Mouse (Mus musculus): ENCODE data around the gene Ssbp4.

The Ssbp4 gene

DNA sequence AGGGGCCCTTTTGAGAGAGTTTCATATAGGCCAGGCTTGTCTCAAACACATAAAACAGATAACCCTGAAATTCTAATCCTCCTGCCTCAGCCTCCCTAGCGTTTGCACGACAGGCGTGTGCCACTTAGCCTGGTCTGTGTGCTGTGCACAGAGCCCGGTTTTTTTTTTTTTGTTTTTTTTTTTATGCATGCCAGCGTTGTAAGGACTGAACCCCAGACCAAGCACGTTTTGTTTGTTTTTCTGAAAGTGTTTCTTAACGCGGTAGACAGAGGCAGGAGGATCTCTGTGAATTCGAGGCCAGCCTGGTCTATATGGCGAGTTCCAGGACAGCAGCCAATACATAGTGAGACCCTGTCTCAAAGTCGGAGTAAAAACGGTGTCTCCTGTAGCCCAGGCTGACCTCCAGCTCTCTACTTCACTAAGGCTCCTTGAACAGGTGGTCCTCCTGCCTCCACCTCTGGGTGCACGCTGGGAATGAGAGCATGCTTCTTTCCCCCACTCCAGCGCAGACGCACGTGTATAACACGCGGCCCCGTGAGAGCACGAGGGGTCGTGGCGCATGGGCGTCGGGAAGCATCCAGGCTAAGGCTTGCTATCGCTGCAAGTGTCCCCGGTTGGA is at the start of gene Ssbp4:
Gene Ssbp4, minus strand, starts transcription at position 124 of the 619 bp plus-strand sequence.
- DNase-seq (ENCODE audit: low spot score in 2 of 2) = no peak

DNA sequence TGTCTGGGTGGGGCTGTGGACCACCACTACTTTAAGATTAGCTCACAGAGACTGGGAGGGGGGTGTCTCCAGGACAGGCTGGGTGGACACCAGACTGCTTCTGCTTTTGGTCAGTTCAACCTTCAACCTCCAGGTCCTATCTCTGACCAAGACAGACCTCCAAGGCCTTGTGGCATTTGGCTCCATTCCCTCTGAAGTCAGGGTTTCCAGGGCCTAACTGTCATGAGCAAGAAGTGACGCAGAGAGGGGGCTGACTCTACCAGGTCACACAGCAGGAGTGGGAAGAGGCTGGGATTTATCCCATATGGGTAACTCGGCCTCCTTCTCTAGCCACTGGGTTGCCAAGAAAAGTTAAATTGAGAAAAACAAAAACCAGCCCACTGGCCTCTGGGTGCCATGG is 49.1 kb upstream of the Ssbp4 start:
- no peak for DNase-seq (ENCODE audit: low spot score in 2 of 2)

- DNase-seq (ENCODE audit: low spot score in 2 of 2) = no peak
Measured at GRCm38 (mm10) chr8:70657214-70657613, 48.5 kb upstream of the Ssbp4 start.

DNA sequence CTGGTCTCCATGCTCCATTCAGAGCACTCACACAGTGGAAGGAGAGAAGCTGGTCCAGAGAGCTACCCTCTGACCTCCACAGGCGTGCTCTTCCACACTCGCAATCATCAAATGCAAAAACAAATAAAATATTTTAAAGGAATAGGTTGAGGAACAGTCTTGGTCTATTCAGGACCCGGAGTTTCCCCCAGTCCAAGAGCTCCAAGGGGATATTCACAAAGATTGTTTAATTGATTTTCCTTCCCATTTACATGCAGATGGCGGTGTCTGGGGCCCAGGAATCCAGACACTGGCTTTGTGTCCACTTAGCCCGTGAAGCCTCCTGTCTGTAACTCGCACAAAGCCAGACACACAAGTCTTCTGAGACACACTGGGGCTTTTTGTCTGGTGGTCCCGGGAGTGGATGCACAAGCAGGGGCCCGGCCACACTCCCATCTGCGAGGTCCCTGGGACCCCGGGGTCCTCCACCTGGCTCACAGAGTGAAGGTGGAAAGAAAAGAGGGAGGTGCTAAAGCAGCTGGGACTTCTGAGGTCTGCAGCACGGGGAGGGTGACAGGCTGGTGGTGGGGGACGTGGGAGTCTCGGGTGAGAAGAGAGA is 47.6 kb upstream of the Ssbp4 start:
- DNase-seq (ENCODE audit: low spot score in 2 of 2) = peak in 1 of 2 experiments; percentile 57

GRCm38 (mm10) chr8:70655469-70655868 is 46.8 kb upstream of the Ssbp4 start:
- DNase-seq (ENCODE audit: low spot score in 2 of 2) = no peak

GRCm38 (mm10) chr8:70654121-70654520 is 45.4 kb upstream of the Ssbp4 start:
- DNase-seq (ENCODE audit: low spot score in 2 of 2) = no peak

- DNase-seq (ENCODE audit: low spot score in 2 of 2) = no peak
Measured at GRCm38 (mm10) chr8:70653226-70653625, 44.6 kb upstream of the Ssbp4 start.

- DNase-seq (ENCODE audit: low spot score in 2 of 2) = no peak
Measured at GRCm38 (mm10) chr8:70650351-70650750, 41.7 kb upstream of the Ssbp4 start.

- DNase-seq (ENCODE audit: low spot score in 2 of 2) = peak; percentile 78 to 79
Measured at GRCm38 (mm10) chr8:70649324-70649723, 40.7 kb upstream of the Ssbp4 start.

- no peak for DNase-seq (ENCODE audit: low spot score in 2 of 2)
Measured at GRCm38 (mm10) chr8:70648921-70649320, 40.2 kb upstream of the Ssbp4 start.

DNA sequence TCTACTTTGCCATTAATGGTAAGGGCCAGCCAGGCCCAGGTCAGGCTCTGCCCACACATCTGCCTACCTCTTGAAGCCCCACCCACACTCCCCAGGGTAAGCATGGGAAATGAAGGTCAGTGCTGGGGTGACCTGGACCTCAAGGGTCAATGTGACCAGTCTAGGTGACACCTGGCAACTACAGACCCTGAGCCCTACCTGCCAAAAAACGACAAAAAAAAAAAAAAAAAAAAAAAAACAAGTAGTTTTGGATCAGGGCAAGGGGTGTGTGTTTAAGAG is 39.4 kb upstream of the Ssbp4 start:
- no peak for DNase-seq (ENCODE audit: low spot score in 2 of 2)

GRCm38 (mm10) chr8:70647343-70648163 is 38.9 kb upstream of the Ssbp4 start:
- no peak for DNase-seq (ENCODE audit: low spot score in 2 of 2)

DNA sequence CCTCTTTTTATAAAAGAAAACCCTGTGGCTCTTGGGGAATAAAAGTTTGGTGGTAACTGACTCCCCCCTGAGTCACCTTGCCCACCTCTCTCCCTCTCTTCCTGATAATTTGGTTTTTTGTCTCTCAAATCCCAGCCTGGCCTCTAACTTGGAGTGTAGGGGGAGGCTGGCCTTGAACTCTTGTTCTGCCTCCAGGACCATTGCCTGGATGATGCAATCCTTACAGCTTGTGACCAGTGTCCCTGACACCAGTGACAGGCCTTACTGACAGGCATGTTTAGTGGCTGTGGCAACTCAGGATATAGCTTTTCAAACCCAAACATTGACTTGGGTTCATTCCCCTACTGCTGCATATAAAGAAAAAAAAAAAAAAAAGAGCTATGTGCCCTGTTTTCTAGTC is 38.1 kb upstream of the Ssbp4 start:
- no peak for DNase-seq (ENCODE audit: low spot score in 2 of 2)

GRCm38 (mm10) chr8:70646369-70646768 is 37.7 kb upstream of the Ssbp4 start:
- DNase-seq (ENCODE audit: low spot score in 2 of 2) = no peak

- DNase-seq (ENCODE audit: low spot score in 2 of 2) = no peak
Measured at GRCm38 (mm10) chr8:70645501-70646224, 37.0 kb upstream of the Ssbp4 start.

DNA sequence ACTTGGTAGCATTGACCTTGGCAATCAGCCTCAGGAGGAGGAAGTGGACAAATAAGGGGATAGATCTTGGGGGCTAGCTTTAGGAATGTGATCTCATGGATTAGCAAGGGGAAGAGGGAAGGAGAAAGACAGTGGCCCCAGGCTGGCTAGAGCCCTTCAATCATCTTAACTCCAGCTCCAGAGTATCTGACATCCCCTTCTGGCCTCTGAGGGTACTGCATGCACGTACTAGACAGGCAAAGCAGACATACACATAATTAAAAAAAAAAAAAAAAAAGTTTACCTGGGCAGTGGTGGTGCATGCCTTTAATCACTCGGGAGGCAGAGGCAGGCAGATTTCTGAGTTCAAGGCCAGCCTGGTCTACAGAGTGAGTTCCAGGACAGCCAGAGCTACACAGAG is 35.4 kb upstream of the Ssbp4 start:
- no peak for DNase-seq (ENCODE audit: low spot score in 2 of 2)

DNA sequence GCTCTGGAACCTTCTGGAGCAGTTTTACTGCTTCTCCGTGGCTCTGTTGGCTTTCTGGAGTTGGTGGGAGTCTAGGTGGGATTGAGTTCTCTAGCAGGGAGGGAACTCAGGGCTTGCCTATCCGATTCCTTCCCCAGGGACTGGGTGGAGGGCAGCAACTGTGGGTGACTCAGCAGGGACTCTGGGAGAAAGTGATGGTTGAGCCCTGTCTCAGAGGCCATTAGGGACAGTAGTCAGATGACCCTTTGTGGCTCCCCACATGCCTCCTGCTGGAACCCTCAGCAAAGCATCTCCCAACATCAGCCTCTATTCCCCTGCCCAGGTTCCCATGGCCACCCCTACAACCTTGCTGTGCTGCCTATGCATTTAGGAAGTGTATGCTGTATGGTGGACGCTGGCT is 34.3 kb upstream of the Ssbp4 start:
- DNase-seq (ENCODE audit: low spot score in 2 of 2) = no peak

DNA sequence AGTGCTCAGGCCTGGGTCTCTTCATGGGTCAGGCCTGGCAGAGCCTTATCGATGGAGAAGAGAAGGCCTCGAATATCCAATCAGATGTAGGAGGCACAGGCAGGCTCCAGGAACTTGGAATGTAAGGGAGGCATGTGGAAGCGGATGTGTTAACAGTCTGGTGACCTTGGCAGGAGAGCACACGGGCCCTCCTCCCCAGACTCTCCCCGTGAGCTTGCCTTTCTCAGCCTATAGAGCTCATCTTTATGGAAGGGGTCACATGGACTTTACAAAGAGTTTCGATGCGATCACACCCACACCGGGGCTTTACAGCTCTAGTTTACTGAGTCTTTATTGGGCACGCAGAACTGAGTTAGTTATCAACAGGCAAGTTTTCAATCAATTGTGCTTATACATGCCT is 30.1 kb upstream of the Ssbp4 start:
- no peak for DNase-seq (ENCODE audit: low spot score in 2 of 2)

- no peak for DNase-seq (ENCODE audit: low spot score in 2 of 2)
Measured at GRCm38 (mm10) chr8:70636838-70637237, 28.2 kb upstream of the Ssbp4 start.

DNA sequence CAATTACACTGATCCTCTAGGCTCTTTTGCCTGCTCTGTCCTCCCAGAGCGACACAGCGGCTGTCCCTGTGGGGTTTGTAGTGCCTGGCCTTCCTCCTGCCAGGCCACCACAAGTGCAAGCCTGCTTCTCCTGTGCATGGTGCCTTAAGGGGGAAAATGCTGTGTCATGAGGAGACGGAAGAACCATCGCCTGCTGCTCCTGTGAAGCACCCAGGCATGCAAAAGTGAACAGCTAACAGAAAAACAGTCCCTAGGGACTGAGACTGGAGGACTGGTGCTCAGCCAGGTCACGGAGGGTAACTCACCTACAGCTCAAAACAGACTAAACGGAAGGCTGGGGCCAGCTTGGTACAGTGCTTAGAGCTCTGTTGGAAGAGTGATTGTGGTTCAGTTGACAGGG is 26.9 kb upstream of the Ssbp4 start:
- DNase-seq (ENCODE audit: low spot score in 2 of 2) = no peak

DNA sequence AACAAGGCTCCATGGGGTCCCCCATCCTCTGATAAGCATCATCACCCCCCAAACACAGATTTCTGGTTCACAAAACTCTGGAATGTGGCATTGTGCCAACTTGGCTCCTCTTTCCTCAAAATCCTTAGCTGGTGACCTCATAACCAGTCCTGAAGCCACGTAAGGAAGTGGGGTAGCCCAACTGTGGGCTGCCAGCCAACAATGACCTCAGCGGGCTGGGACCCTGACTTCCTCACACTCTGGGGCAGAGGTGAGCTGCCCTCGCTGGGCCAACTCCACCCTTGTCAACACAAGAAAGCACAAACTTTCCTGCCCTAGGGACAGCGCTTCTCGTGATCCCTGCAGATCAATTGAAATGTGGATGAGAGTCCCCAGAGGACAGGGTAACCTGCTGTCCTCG is 25.4 kb upstream of the Ssbp4 start:
- DNase-seq (ENCODE audit: low spot score in 2 of 2) = no peak

GRCm38 (mm10) chr8:70632346-70632892 is 23.7 kb upstream of the Ssbp4 start, which contains the start of gene Gdf15:
Gene Gdf15, minus strand, starts transcription at chr8:70632456.
- no peak for DNase-seq (ENCODE audit: low spot score in 2 of 2)
